ENCODE assay signal across 24 mouse cellular contexts in the genomic region with DNA sequence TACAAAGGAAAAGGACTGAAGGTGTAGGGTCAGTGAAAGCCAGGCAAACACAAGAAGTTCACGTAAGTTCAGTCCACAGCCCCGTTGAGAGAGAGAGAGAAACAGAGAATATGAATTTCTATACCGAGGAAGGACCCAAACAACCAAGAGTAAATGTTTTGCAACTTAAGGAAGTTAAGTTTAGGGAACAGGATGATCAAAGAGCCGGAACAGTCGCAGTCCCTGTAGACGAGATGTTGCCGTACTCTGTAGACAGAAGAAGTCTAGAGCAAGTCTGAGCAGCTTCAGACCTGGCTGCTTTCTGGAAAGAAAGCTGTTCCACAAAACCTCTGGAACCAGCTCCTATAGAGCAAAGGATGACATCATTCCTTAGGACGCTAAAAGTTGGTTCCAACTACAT.
"Had no signal": no experiment of that assay in that cellular context is flagged by ENCODE, and none has a peak within 500 bp of the region (broad histone marks: within the 10 kb centered on the region; RNA-seq: fewer than 3 reads in every experiment).

No protein-coding gene starts in this region.

- ATAC-seq: liver, embryonic 12.5 days; midbrain, embryonic 13.5 days had no signal

- H3K4me1 ChIP-seq: stomach, embryonic 15.5 days had no signal

- H3K27ac ChIP-seq: kidney, postnatal 0 days; layer of hippocampus, adult 2 months; limb, embryonic 10.5 days; limb, embryonic 13.5 days; liver, embryonic 12.5 days; liver, embryonic 15.5 days; midbrain, embryonic 10.5 days; midbrain, embryonic 13.5 days; neural tube, embryonic 12.5 days; neural tube, embryonic 15.5 days; stomach, embryonic 15.5 days had no signal

- H3K9me3 ChIP-seq: limb, embryonic 10.5 days; limb, embryonic 13.5 days; liver, embryonic 12.5 days; liver, embryonic 15.5 days; megakaryocyte, embryonic 14.5 days; midbrain, embryonic 10.5 days; midbrain, embryonic 13.5 days; neural tube, embryonic 12.5 days; neural tube, embryonic 15.5 days; stomach, embryonic 15.5 days had no signal

- DNase-seq: kidney, adult 2 months; kidney, postnatal 25 days; layer of hippocampus, adult 9-11 months; liver; lung, adult 2 months; lung, postnatal 10 days; lung, postnatal 36 days; retina, postnatal 1 day; right cerebral cortex, postnatal 25 days; spleen, adult 18-20 months; thymus, adult 18-20 months; thymus, postnatal 36 days had no signal

- H3K4me2 ChIP-seq: limb, embryonic 13.5 days; liver, embryonic 12.5 days; liver, embryonic 15.5 days; midbrain, embryonic 13.5 days; neural tube, embryonic 12.5 days; neural tube, embryonic 15.5 days; stomach, embryonic 15.5 days had no signal

- H3K9ac ChIP-seq: limb, embryonic 13.5 days; liver, embryonic 12.5 days; liver, embryonic 15.5 days; midbrain, embryonic 13.5 days; neural tube, embryonic 12.5 days; neural tube, embryonic 15.5 days; stomach, embryonic 15.5 days had no signal

- H3K4me3 ChIP-seq: layer of hippocampus, adult 2 months; limb, embryonic 10.5 days; limb, embryonic 13.5 days; liver, embryonic 12.5 days; liver, embryonic 15.5 days; megakaryocyte, embryonic 14.5 days; midbrain, embryonic 10.5 days; midbrain, embryonic 13.5 days; neural tube, embryonic 12.5 days; neural tube, embryonic 15.5 days; stomach, embryonic 15.5 days had no signal

- H3K27me3 ChIP-seq: limb, embryonic 13.5 days; megakaryocyte, embryonic 14.5 days; midbrain, embryonic 13.5 days; neural tube, embryonic 12.5 days; neural tube, embryonic 15.5 days; stomach, embryonic 15.5 days had no signal

- H3K36me3 ChIP-seq: liver, embryonic 12.5 days; liver, embryonic 15.5 days; midbrain, embryonic 13.5 days; neural tube, embryonic 12.5 days; neural tube, embryonic 15.5 days had no signal
